Mouse (Mus musculus) lung, adult 2 months (tissue): ENCODE results near the gene Paxx.
A peak's percentile ranks its signal among the peaks of the same experiment; 100 is the strongest.

Experiments used
- CTCF ChIP-seq: fragments of 200-500 bp; IDR thresholded peaks from 2 replicates; pipeline ENCODE4 v1.5.1; 2011; ENCODE audit warnings: mild to moderate bottlenecking, low read length, control low read depth; ENCODE audit not compliant: insufficient read depth
- POLR2A ChIP-seq: fragments of 200-500 bp; IDR thresholded peaks from 2 replicates; pipeline ENCODE4 v1.6.1; 2011; ENCODE audit warnings: low read depth, mild to moderate bottlenecking, control low read depth, low read length, borderline replicate concordance; ENCODE audit errors: extremely low read depth

- no peak for TF ChIP-seq CTCF
- TF ChIP-seq POLR2A = peak; percentile 75; the same call in 1 of the 2 replicates
Observed at GRCm38 (mm10) chr2:25457022-25457896, 3.6 kb downstream of the Paxx start.
